Mouse (Mus musculus) C2C12 (cell line): ENCODE results near the gene Slc28a1. TPM values are rescaled to one million over a fixed set of nuclear protein-coding genes. Genes with fewer than 3 reads are reported as not detected.

Source experiments
- H3K27me3 ChIP-seq: one replicate; pipeline ENCODE4 v1.6.1; 2011; ENCODE audit not compliant: control insufficient read depth, insufficient read depth, insufficient read length
- H3K36me3 ChIP-seq: one replicate; pipeline ENCODE4 v1.6.1; 2011; ENCODE audit not compliant: control insufficient read depth, insufficient read depth
- H3K4me3 ChIP-seq: one replicate; pipeline ENCODE4 v1.5.1; 2011; ENCODE audit warnings: mild to moderate bottlenecking, control low read depth; ENCODE audit not compliant: poor library complexity, insufficient read depth, severe bottlenecking
- H3K79me2 ChIP-seq: one replicate; pipeline ENCODE4 v1.6.1; 2011; ENCODE audit not compliant: control insufficient read depth, insufficient read depth
- H3K79me3 ChIP-seq: one replicate; pipeline ENCODE4 v1.6.1; 2011; ENCODE audit warnings: low read depth, control low read depth
- H3ac ChIP-seq: one replicate; pipeline ENCODE3; 2011; ENCODE audit warnings: low read depth; ENCODE audit not compliant: control insufficient read depth, insufficient read length
- CEBPB ChIP-seq: IDR thresholded peaks from one replicate; pipeline ENCODE4 v1.6.1; 2011; ENCODE audit warnings: low read depth, mild to moderate bottlenecking, control low read depth, moderate library complexity
- CTCF ChIP-seq: IDR thresholded peaks from one replicate; pipeline ENCODE4 v1.5.1; 2011; ENCODE audit not compliant: control insufficient read depth, insufficient read depth, insufficient read length
- FOSL1 ChIP-seq: IDR thresholded peaks from one replicate; pipeline ENCODE4 v1.8.0; 2011; ENCODE audit warnings: mild to moderate bottlenecking, low read length; ENCODE audit not compliant: poor library complexity, insufficient read depth, severe bottlenecking
- MAX ChIP-seq: IDR thresholded peaks from one replicate; pipeline ENCODE4 v1.6.1; 2011; ENCODE audit warnings: mild to moderate bottlenecking, control low read depth
- MYOD1 ChIP-seq: IDR thresholded peaks from one replicate; pipeline ENCODE4 v1.6.1; 2011; ENCODE audit warnings: low read depth; ENCODE audit not compliant: control insufficient read depth, insufficient read length
- MYOG ChIP-seq: IDR thresholded peaks from one replicate; pipeline ENCODE4 v1.6.1; 2011; ENCODE audit not compliant: control insufficient read depth, insufficient read length; ENCODE audit errors: extremely low read depth
- USF1 ChIP-seq: IDR thresholded peaks from one replicate; pipeline ENCODE4 v1.6.1; 2011; ENCODE audit warnings: low read depth, mild to moderate bottlenecking, control low read depth, moderate library complexity
- polyA plus RNA-seq: library from polyadenylated mRNA; unstranded; fragments of >200 nt; fragmentation: generic; extraction: Trizol; gene quantifications from one replicate; pipeline ENCODE4 v1.2.1, GENCODE M21; 2012; ENCODE audit warnings: missing spikeins

The Slc28a1 gene
- polyA plus RNA-seq, 1 experiment = 0.01 TPM

GRCm38 (mm10) chr7:81125215-81126175, 10.9 kb downstream of the Slc28a1 start:
- H3K79me3 ChIP-seq = no peaks in the 10 kb centered on the region
- no peaks in the 10 kb centered on the region for H3K79me2 ChIP-seq
- TF ChIP-seq CEBPB (no peak), CTCF (no peak), MYOD1 (no peak), FOSL1 (no peak), USF1 (no peak), MYOG (no peak), MAX (no peak)
- no peaks in the 10 kb centered on the region for H3K27me3 ChIP-seq
- H3K36me3 ChIP-seq = no peaks in the 10 kb centered on the region
- H3ac ChIP-seq = no peak overlapping the region
- H3K4me3 ChIP-seq = no peak overlapping the region

GRCm38 (mm10) chr7:81131864-81132263, 17.3 kb downstream of the Slc28a1 start:
- Histone ChIP-seq H3K27me3 (no peaks in the 10 kb centered on the region), H3ac (no peak overlapping the region), H3K79me2 (no peaks in the 10 kb centered on the region), H3K4me3 (no peak overlapping the region), H3K36me3 (no peaks in the 10 kb centered on the region), H3K79me3 (no peaks in the 10 kb centered on the region)
- TF ChIP-seq CTCF (no peak), MAX (no peak), MYOG (no peak), USF1 (no peak), FOSL1 (no peak), CEBPB (no peak), MYOD1 (no peak)

GRCm38 (mm10) chr7:81132851-81133279, 18.3 kb downstream of the Slc28a1 start:
- Histone ChIP-seq H3K4me3 (no peak overlapping the region), H3K79me2 (no peaks in the 10 kb centered on the region), H3K79me3 (no peaks in the 10 kb centered on the region), H3K36me3 (no peaks in the 10 kb centered on the region), H3K27me3 (no peaks in the 10 kb centered on the region), H3ac (no peak overlapping the region)
- no peak for TF ChIP-seq MYOG
- TF ChIP-seq FOSL1 = no peak
- TF ChIP-seq MYOD1 = no peak
- no peak for TF ChIP-seq USF1

GRCm38 (mm10) chr7:81133416-81133815, 18.8 kb downstream of the Slc28a1 start:
- no peaks in the 10 kb centered on the region for H3K79me3 ChIP-seq
- H3K79me2 ChIP-seq = no peaks in the 10 kb centered on the region
- no peak overlapping the region for H3K4me3 ChIP-seq
- H3ac ChIP-seq = no peak overlapping the region
- no peaks in the 10 kb centered on the region for H3K27me3 ChIP-seq
- no peaks in the 10 kb centered on the region for H3K36me3 ChIP-seq
- TF ChIP-seq FOSL1 (no peak), CEBPB (no peak), MYOG (no peak), MAX (no peak), MYOD1 (no peak), USF1 (no peak), CTCF (no peak)

GRCm38 (mm10) chr7:81133941-81134340, 19.3 kb downstream of the Slc28a1 start:
- Histone ChIP-seq H3K36me3 (no peaks in the 10 kb centered on the region), H3K4me3 (no peak overlapping the region), H3K27me3 (no peaks in the 10 kb centered on the region), H3K79me2 (no peaks in the 10 kb centered on the region), H3ac (no peak overlapping the region), H3K79me3 (no peaks in the 10 kb centered on the region)
- no peak for TF ChIP-seq MYOD1
- TF ChIP-seq USF1 = no peak
- TF ChIP-seq CEBPB = no peak
- TF ChIP-seq MAX = no peak
- no peak for TF ChIP-seq FOSL1
- no peak for TF ChIP-seq CTCF
- TF ChIP-seq MYOG = no peak

- H3ac ChIP-seq = no peak overlapping the region
- no peaks in the 10 kb centered on the region for H3K27me3 ChIP-seq
- H3K79me3 ChIP-seq = no peaks in the 10 kb centered on the region
- H3K36me3 ChIP-seq = no peaks in the 10 kb centered on the region
- no peak for TF ChIP-seq CTCF
- TF ChIP-seq MYOG = no peak
- TF ChIP-seq MAX = no peak
- peak; percentile 75 for TF ChIP-seq CEBPB
- TF ChIP-seq USF1 = peak; percentile 48
- no peak for TF ChIP-seq FOSL1
- TF ChIP-seq MYOD1 = no peak
- no peaks in the 10 kb centered on the region for H3K79me2 ChIP-seq
- no peak overlapping the region for H3K4me3 ChIP-seq
These were observed 20.0 kb downstream of the Slc28a1 start for GRCm38 (mm10) chr7:81134614-81135067.
